Mouse (Mus musculus): ENCODE data around the gene Parn. TPM values are rescaled to one million over a fixed set of nuclear protein-coding genes. Genes with fewer than 3 reads are reported as not detected.

Parn gene
- polyA plus RNA-seq, 1 experiment from 2014 or later = 41.4 TPM

- H3K9me3 ChIP-seq = no peaks in the 10 kb centered on the region
- H3K9ac ChIP-seq = no peak overlapping the region
- no peak overlapping the region for H3K4me2 ChIP-seq
- H3K4me1 ChIP-seq = no peaks in the 10 kb centered on the region
- 84% methylated on average over 3 of the region's 3 CpGs for WGBS
- no peak overlapping the region for H3K27ac ChIP-seq
- H3K4me3 ChIP-seq = no peak overlapping the region
- H3K36me3 ChIP-seq = peaks cover 8% of the 10 kb centered on the region; the same call in 1 of the 2 replicates
- no peaks in the 10 kb centered on the region for H3K27me3 ChIP-seq
- no peak for ATAC-seq (ENCODE audit: insufficient number of reproducible peaks, low FRiP score, low TSS enrichment, low read depth)
These were observed 87.2 kb downstream of the Parn start for GRCm38 (mm10) chr16:13580784-13581183.

GRCm38 (mm10) chr16:13580016-13580415 lies 88.0 kb downstream of the Parn start:
- H3K27ac ChIP-seq = no peak overlapping the region
- 82% methylated on average over 1 of the region's 1 CpGs for WGBS
- H3K4me3 ChIP-seq = no peak overlapping the region
- H3K9ac ChIP-seq = no peak overlapping the region
- H3K4me2 ChIP-seq = no peak overlapping the region
- H3K27me3 ChIP-seq = no peaks in the 10 kb centered on the region
- ATAC-seq (ENCODE audit: insufficient number of reproducible peaks, low FRiP score, low TSS enrichment, low read depth) = no peak
- H3K4me1 ChIP-seq = no peaks in the 10 kb centered on the region
- peaks cover 4% of the 10 kb centered on the region; the same call in 1 of the 2 replicates for H3K36me3 ChIP-seq
- H3K9me3 ChIP-seq = no peaks in the 10 kb centered on the region

GRCm38 (mm10) chr16:13575306-13575705 lies 92.7 kb downstream of the Parn start:
- Histone ChIP-seq H3K27me3 (no peaks in the 10 kb centered on the region), H3K9me3 (no peaks in the 10 kb centered on the region), H3K36me3 (no peaks in the 10 kb centered on the region), H3K9ac (no peak overlapping the region), H3K4me3 (no peak overlapping the region), H3K4me1 (no peaks in the 10 kb centered on the region), H3K27ac (no peak overlapping the region), H3K4me2 (no peak overlapping the region)
- WGBS = 79% methylated on average over 4 of the region's 4 CpGs
- no peak for ATAC-seq (ENCODE audit: insufficient number of reproducible peaks, low FRiP score, low TSS enrichment, low read depth)

- Histone ChIP-seq H3K9ac (no peak overlapping the region), H3K4me3 (no peak overlapping the region), H3K27me3 (no peaks in the 10 kb centered on the region), H3K9me3 (no peaks in the 10 kb centered on the region), H3K36me3 (0 out of 2 replicates have a peak, but pooled peaks cover 2% of the 10 kb centered on the region), H3K4me2 (no peak overlapping the region), H3K27ac (no peak overlapping the region), H3K4me1 (no peaks in the 10 kb centered on the region)
- no peak for ATAC-seq (ENCODE audit: insufficient number of reproducible peaks, low FRiP score, low TSS enrichment, low read depth)
- WGBS = 89% methylated on average over 2 of the region's 2 CpGs
These were observed 99.7 kb downstream of the Parn start for GRCm38 (mm10) chr16:13568280-13568679.

GRCm38 (mm10) chr16:13567614-13568013 lies 100.4 kb downstream of the Parn start:
- Histone ChIP-seq H3K9me3 (no peaks in the 10 kb centered on the region), H3K27ac (no peak overlapping the region), H3K36me3 (0 out of 2 replicates have a peak, but pooled peaks cover 2% of the 10 kb centered on the region), H3K9ac (no peak overlapping the region), H3K4me2 (no peak overlapping the region), H3K4me3 (no peak overlapping the region), H3K27me3 (no peaks in the 10 kb centered on the region), H3K4me1 (no peaks in the 10 kb centered on the region)
- ATAC-seq (ENCODE audit: insufficient number of reproducible peaks, low FRiP score, low TSS enrichment, low read depth) = no peak
- WGBS = 76% methylated on average over 1 of the region's 1 CpGs

GRCm38 (mm10) chr16:13566351-13566750 lies 101.6 kb downstream of the Parn start:
- ATAC-seq (ENCODE audit: insufficient number of reproducible peaks, low FRiP score, low TSS enrichment, low read depth) = no peak
- no peak overlapping the region for H3K27ac ChIP-seq
- H3K27me3 ChIP-seq = no peaks in the 10 kb centered on the region
- WGBS = 76% methylated on average over 6 of the region's 6 CpGs
- H3K36me3 ChIP-seq = peaks cover 3% of the 10 kb centered on the region; the same call in 1 of the 2 replicates
- no peaks in the 10 kb centered on the region for H3K4me1 ChIP-seq
- H3K9ac ChIP-seq = no peak overlapping the region
- no peak overlapping the region for H3K4me3 ChIP-seq
- H3K9me3 ChIP-seq = no peaks in the 10 kb centered on the region
- H3K4me2 ChIP-seq = no peak overlapping the region

- no peak overlapping the region for H3K9ac ChIP-seq
- H3K4me1 ChIP-seq = no peaks in the 10 kb centered on the region
- H3K9me3 ChIP-seq = no peaks in the 10 kb centered on the region
- no peak overlapping the region for H3K4me2 ChIP-seq
- 70% methylated on average over 5 of the region's 5 CpGs for WGBS
- H3K4me3 ChIP-seq = no peak overlapping the region
- ATAC-seq (ENCODE audit: insufficient number of reproducible peaks, low FRiP score, low TSS enrichment, low read depth) = no peak
- H3K27me3 ChIP-seq = no peaks in the 10 kb centered on the region
- peaks cover 8% of the 10 kb centered on the region; the same call in 1 of the 2 replicates for H3K36me3 ChIP-seq
- H3K27ac ChIP-seq = no peak overlapping the region
These were observed 102.7 kb downstream of the Parn start for GRCm38 (mm10) chr16:13565291-13565690.

- Histone ChIP-seq H3K27ac (no peak overlapping the region), H3K27me3 (no peaks in the 10 kb centered on the region), H3K9me3 (no peaks in the 10 kb centered on the region), H3K4me1 (no peaks in the 10 kb centered on the region), H3K4me2 (no peak overlapping the region), H3K4me3 (no peak overlapping the region), H3K9ac (no peak overlapping the region), H3K36me3 (peaks cover 11% of the 10 kb centered on the region)
- 54% methylated on average over 2 of the region's 2 CpGs for WGBS
- no peak for ATAC-seq (ENCODE audit: insufficient number of reproducible peaks, low FRiP score, low TSS enrichment, low read depth)
These were observed 110.2 kb downstream of the Parn start for GRCm38 (mm10) chr16:13557784-13558183.

GRCm38 (mm10) chr16:13556954-13557470 lies 111.0 kb downstream of the Parn start:
- H3K27ac ChIP-seq = no peak overlapping the region
- ATAC-seq (ENCODE audit: insufficient number of reproducible peaks, low FRiP score, low TSS enrichment, low read depth) = no peak
- H3K4me2 ChIP-seq = no peak overlapping the region
- H3K9ac ChIP-seq = no peak overlapping the region
- H3K4me1 ChIP-seq = no peaks in the 10 kb centered on the region
- peaks cover 11% of the 10 kb centered on the region for H3K36me3 ChIP-seq
- H3K4me3 ChIP-seq = no peak overlapping the region
- H3K9me3 ChIP-seq = no peaks in the 10 kb centered on the region
- WGBS = 71% methylated on average over 9 of the region's 9 CpGs
- H3K27me3 ChIP-seq = no peaks in the 10 kb centered on the region

GRCm38 (mm10) chr16:13556446-13556845 lies 111.5 kb downstream of the Parn start:
- H3K27ac ChIP-seq = no peak overlapping the region
- no peaks in the 10 kb centered on the region for H3K4me1 ChIP-seq
- ATAC-seq (ENCODE audit: insufficient number of reproducible peaks, low FRiP score, low TSS enrichment, low read depth) = no peak
- WGBS = 93% methylated on average over 7 of the region's 7 CpGs
- H3K4me3 ChIP-seq = no peak overlapping the region
- H3K9me3 ChIP-seq = no peaks in the 10 kb centered on the region
- no peaks in the 10 kb centered on the region for H3K27me3 ChIP-seq
- H3K36me3 ChIP-seq = peaks cover 11% of the 10 kb centered on the region
- no peak overlapping the region for H3K4me2 ChIP-seq
- no peak overlapping the region for H3K9ac ChIP-seq

GRCm38 (mm10) chr16:13550667-13551066 lies 117.3 kb downstream of the Parn start:
- Histone ChIP-seq H3K4me2 (no peak overlapping the region), H3K9me3 (peaks cover 12% of the 10 kb centered on the region; the same call in 1 of the 2 replicates), H3K27me3 (no peaks in the 10 kb centered on the region), H3K36me3 (peaks cover 29% of the 10 kb centered on the region), H3K4me3 (no peak overlapping the region), H3K4me1 (no peaks in the 10 kb centered on the region), H3K27ac (no peak overlapping the region), H3K9ac (no peak overlapping the region)
- no peak for ATAC-seq (ENCODE audit: insufficient number of reproducible peaks, low FRiP score, low TSS enrichment, low read depth)
- 91% methylated on average over 3 of the region's 3 CpGs for WGBS

GRCm38 (mm10) chr16:13549976-13550375 lies 118.0 kb downstream of the Parn start:
- WGBS = 85% methylated on average over 2 of the region's 2 CpGs
- H3K9me3 ChIP-seq = peaks cover 12% of the 10 kb centered on the region; the same call in 1 of the 2 replicates
- ATAC-seq (ENCODE audit: insufficient number of reproducible peaks, low FRiP score, low TSS enrichment, low read depth) = no peak
- no peaks in the 10 kb centered on the region for H3K27me3 ChIP-seq
- H3K4me3 ChIP-seq = no peak overlapping the region
- no peaks in the 10 kb centered on the region for H3K4me1 ChIP-seq
- H3K9ac ChIP-seq = no peak overlapping the region
- no peak overlapping the region for H3K4me2 ChIP-seq
- H3K27ac ChIP-seq = no peak overlapping the region
- peaks cover 27% of the 10 kb centered on the region for H3K36me3 ChIP-seq

GRCm38 (mm10) chr16:13541816-13542215 lies 126.2 kb downstream of the Parn start:
- no peak overlapping the region for H3K9ac ChIP-seq
- peaks cover 8% of the 10 kb centered on the region; the same call in 1 of the 2 replicates for H3K9me3 ChIP-seq
- no peaks in the 10 kb centered on the region for H3K27me3 ChIP-seq
- 83% methylated on average over 4 of the region's 4 CpGs for WGBS
- no peak for ATAC-seq (ENCODE audit: insufficient number of reproducible peaks, low FRiP score, low TSS enrichment, low read depth)
- H3K4me2 ChIP-seq = no peak overlapping the region
- no peak overlapping the region for H3K4me3 ChIP-seq
- H3K36me3 ChIP-seq = peaks cover 15% of the 10 kb centered on the region
- H3K4me1 ChIP-seq = no peaks in the 10 kb centered on the region
- H3K27ac ChIP-seq = no peak overlapping the region

Data from limb, embryonic 15.5 days (tissue).